Mouse (Mus musculus): ENCODE measurements at regions not wholly inside any gene's neighbourhood (a gene's known extent, or its start where the extent isn't known, plus 50 kb on each side); places are given as distances from the start of the nearest gene placed in this dataset.

GRCm38 (mm10) chr4:10560078-10560477 lies 314.2 kb upstream of the 2610301B20Rik start:
- DNase-seq (ENCODE audit: low read depth, low spot score) = peak; percentile 23

- no peak for DNase-seq (ENCODE audit: low read depth, low spot score)
These were observed 269.8 kb upstream of the 2610301B20Rik start for GRCm38 (mm10) chr4:10604513-10604912.

GRCm38 (mm10) chr4:10607855-10608576 lies 266.3 kb upstream of the 2610301B20Rik start:
- DNase-seq (ENCODE audit: low read depth, low spot score) = no peak

- DNase-seq (ENCODE audit: low read depth, low spot score) = no peak
These were observed 263.5 kb upstream of the 2610301B20Rik start for GRCm38 (mm10) chr4:10610784-10611183.

All from R1 (cell line).